Mouse (Mus musculus) embryonic facial prominence, embryonic 11.5 days (tissue): ENCODE results near the gene Hspa12b. TPM values are rescaled to one million over a fixed set of nuclear protein-coding genes. Genes with fewer than 3 reads are reported as not detected.

ENCODE experiments used
- ATAC-seq: fragments of 200-750 bp; cut with Nextera tagmentation; replicated peaks from 2 replicates; pipeline ENCODE4 v1.8.0; 2017; ENCODE audit warnings: low read depth; ENCODE audit not compliant: insufficient number of reproducible peaks, low FRiP score, low TSS enrichment
- DNase-seq: peaks from one replicate; pipeline ENCODE4 v3.0.0-alpha.2; 2015; ENCODE audit warnings: low spot score
- H3K27ac ChIP-seq: fragments of 300-500 bp; sonication (generic); replicated peaks from 2 replicates; pipeline ENCODE4 v1.5.1; 2014; ENCODE audit warnings: mild to moderate bottlenecking, low read depth, low read length, control low read depth
- H3K27me3 ChIP-seq: fragments of 300-500 bp; sonication (generic); 2 replicates; pipeline ENCODE4 v1.6.1; 2014; ENCODE audit warnings: mild to moderate bottlenecking, low read length, moderate library complexity, mixed read lengths; ENCODE audit not compliant: control insufficient read depth, insufficient read depth
- H3K36me3 ChIP-seq: fragments of 300-500 bp; sonication (generic); replicated peaks from 2 replicates; pipeline ENCODE4 v1.6.1; 2014; ENCODE audit warnings: low read depth, mild to moderate bottlenecking, low read length, moderate library complexity, mixed read lengths; ENCODE audit not compliant: control insufficient read depth, insufficient read depth
- H3K4me1 ChIP-seq: fragments of 300-500 bp; sonication (generic); 2 replicates; pipeline ENCODE4 v1.6.1; 2014; ENCODE audit warnings: low read length, mixed read lengths; ENCODE audit not compliant: control insufficient read depth, insufficient read depth
- H3K4me2 ChIP-seq: fragments of 300-500 bp; sonication (generic); 2 replicates; pipeline ENCODE4 v1.6.1; 2014; ENCODE audit warnings: low read depth, mild to moderate bottlenecking, control low read depth, low read length, moderate library complexity
- H3K4me3 ChIP-seq: fragments of 300-500 bp; sonication (generic); 2 replicates; pipeline ENCODE4 v1.5.1; 2014; ENCODE audit warnings: low read depth, low read length, control low read depth
- H3K9ac ChIP-seq: fragments of 300-500 bp; sonication (generic); replicated peaks from 2 replicates; pipeline ENCODE4 v1.6.1; 2014; ENCODE audit warnings: mild to moderate bottlenecking, control low read depth, low read length
- H3K9me3 ChIP-seq: fragments of 300-500 bp; sonication (generic); replicated peaks from 2 replicates; pipeline ENCODE4 v1.6.1; 2016; ENCODE audit warnings: mild to moderate bottlenecking, low read length, inconsistent platforms, mixed read lengths; ENCODE audit not compliant: control insufficient read depth
- WGBS: fragments of 180-500 bp; shearing (Covaris S2); extraction: QIAGEN DNeasy Blood & Tissue Kit; methylation state at CpG from one replicate; pipeline ENCODE4 v1.1.7; 2014; 5-methylcytosine and 5-hydroxymethylcytosine counted together
- polyA plus RNA-seq: library from polyadenylated mRNA; unstranded; fragments of >200 nt; fragmentation: Nextera tagmentation; extraction: Ambion mirVana; gene quantifications from 2 replicates; pipeline ENCODE4 v1.2.1, GENCODE M21; 2014

Hspa12b gene
- polyA plus RNA-seq, 1 experiment from 2014 or later: 6.3 TPM

DNA sequence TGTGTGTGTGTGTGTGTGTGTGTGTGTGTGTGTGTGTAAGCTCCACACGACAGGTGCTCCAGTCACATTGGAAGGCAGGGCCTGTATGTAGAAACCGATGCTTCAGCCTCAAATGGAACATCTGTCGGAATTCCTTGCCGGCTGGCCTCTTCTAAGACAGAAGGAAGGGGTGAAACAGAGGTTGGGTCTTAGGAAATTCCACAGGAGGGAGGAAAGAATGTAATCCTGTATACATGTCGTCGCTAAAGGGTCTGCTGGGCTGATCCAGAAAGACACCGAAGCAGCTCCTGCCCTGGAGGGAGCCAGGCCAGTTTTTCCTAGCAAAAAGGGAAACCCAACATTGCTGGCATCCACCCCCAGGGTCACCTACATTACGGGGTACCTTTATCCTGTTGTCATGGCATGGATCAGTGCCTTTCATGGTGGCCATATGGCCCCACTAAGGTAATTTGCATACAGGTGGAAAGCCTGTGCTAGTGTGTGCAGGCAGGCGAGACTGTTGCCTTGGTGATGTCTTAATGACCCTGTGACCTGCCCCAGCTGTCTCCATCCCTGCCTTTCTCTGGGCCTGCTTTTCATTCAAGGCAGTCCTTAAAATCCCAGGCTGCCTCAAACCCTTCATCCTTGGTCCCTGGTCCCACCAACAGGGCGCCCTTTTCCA lies 63.4 kb downstream of the Hspa12b start:
- ATAC-seq (peak; percentile 51), DNase-seq (peak; percentile 57)
- H3K4me3 ChIP-seq: no peak overlapping the region

DNA sequence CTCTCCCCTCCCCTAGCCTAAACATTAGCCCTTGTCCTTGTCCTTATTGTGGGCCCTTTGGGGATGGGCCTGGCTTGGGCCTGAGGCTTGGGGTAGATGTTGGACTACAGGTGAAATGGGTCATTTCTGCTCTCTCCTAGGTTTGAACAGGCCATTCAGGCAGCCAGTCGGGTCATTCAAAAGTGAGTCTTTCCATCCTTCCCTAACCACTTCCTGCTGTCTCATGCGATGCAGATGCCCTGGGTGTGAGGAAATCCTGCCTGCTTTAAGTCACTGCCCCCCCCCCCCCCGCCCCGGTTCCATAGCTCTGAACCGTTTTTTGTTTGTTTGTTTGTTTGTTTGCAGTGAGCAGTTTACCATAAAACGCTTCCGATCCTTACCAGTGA lies 63.9 kb downstream of the Hspa12b start:
- Histone ChIP-seq H3K9ac (0 out of 2 replicates have a peak overlapping the region, but pooled peaks have one; percentile 28), H3K4me3 (no peak overlapping the region), H3K4me2 (no peak overlapping the region)

More for the DNA sequence above, 63.4 kb downstream of the Hspa12b start:
- no peaks in the 10 kb centered on the region for H3K9me3 ChIP-seq
- H3K36me3 ChIP-seq: no peaks in the 10 kb centered on the region; the same call in 1 of the 2 replicates
- H3K9ac ChIP-seq: peak overlapping the region; percentile 28; the same call in 1 of the 2 replicates
- H3K27me3 ChIP-seq: no peaks in the 10 kb centered on the region
- no peaks in the 10 kb centered on the region; the same call in none of the 2 replicates for H3K4me1 ChIP-seq
- H3K27ac ChIP-seq: 0 out of 2 replicates have a peak overlapping the region, but pooled peaks have one; percentile 28
- 26% methylated on average over 10 of the region's 10 CpGs for WGBS
- H3K4me2 ChIP-seq: no peak overlapping the region

More for the DNA sequence above, 63.9 kb downstream of the Hspa12b start:
- ATAC-seq (no peak), DNase-seq (no peak)
- Histone ChIP-seq H3K27ac (no peak overlapping the region), H3K4me1 (no peaks in the 10 kb centered on the region; the same call in none of the 2 replicates), H3K27me3 (no peaks in the 10 kb centered on the region), H3K9me3 (no peaks in the 10 kb centered on the region), H3K36me3 (no peaks in the 10 kb centered on the region; the same call in 1 of the 2 replicates)
- 73% methylated on average over 7 of the region's 7 CpGs for WGBS

Other genes starting within 250 kb of the Hspa12b start
- 31.3 TPM in 2 replicates for gene 4930402H24Rik, start 220.9 kb upstream of the Hspa12b start, polyA plus RNA-seq
- 8.4 and 8.7 TPM in 2 replicates for gene Atrn, start 220.8 kb upstream of the Hspa12b start, polyA plus RNA-seq
- 13.3 and 15.3 TPM in 2 replicates for gene Gfra4, start 84.2 kb upstream of the Hspa12b start, polyA plus RNA-seq
- gene Adam33, start 63.5 kb upstream of the Hspa12b start, polyA plus RNA-seq: 0.57 and 0.80 TPM in 2 replicates
- 0.07 and 0.11 TPM in 2 replicates for gene Siglec1, start 40.5 kb upstream of the Hspa12b start, polyA plus RNA-seq
- not detected in 2 replicates for gene Gm11037, start 6.2 kb downstream of the Hspa12b start, polyA plus RNA-seq
- 81.2 and 88.3 TPM in 2 replicates for gene 1700037H04Rik, start 32.8 kb downstream of the Hspa12b start, polyA plus RNA-seq
- 5.8 and 6.1 TPM in 2 replicates for gene Cenpb, start 52.8 kb downstream of the Hspa12b start, polyA plus RNA-seq
- gene Cdc25b, start 59.7 kb downstream of the Hspa12b start, polyA plus RNA-seq: 48.0 and 53.4 TPM in 2 replicates
- gene Spef1, start 60.0 kb downstream of the Hspa12b start, polyA plus RNA-seq: 3.4 and 4.1 TPM in 2 replicates
- gene Ap5s1, start 79.8 kb downstream of the Hspa12b start, polyA plus RNA-seq: 22.6 and 23.8 TPM in 2 replicates
- 13.3 and 14.3 TPM in 2 replicates for gene Mavs, start 106.8 kb downstream of the Hspa12b start, polyA plus RNA-seq
- 60.6 and 68.0 TPM in 2 replicates for gene Pank2, start 135.2 kb downstream of the Hspa12b start, polyA plus RNA-seq
- 7.7 and 8.2 TPM in 2 replicates for gene Rnf24, start 225.6 kb downstream of the Hspa12b start, polyA plus RNA-seq